Mouse (Mus musculus): ENCODE results near the gene Slc8a2. TPM values are rescaled to one million over a fixed set of nuclear protein-coding genes. Genes with fewer than 3 reads are reported as not detected.
A peak's percentile ranks its signal among the peaks of the same experiment; 100 is the strongest.

Slc8a2 gene
- polyA plus RNA-seq, 1 experiment from 2014 or later: 0.36 TPM

DNA sequence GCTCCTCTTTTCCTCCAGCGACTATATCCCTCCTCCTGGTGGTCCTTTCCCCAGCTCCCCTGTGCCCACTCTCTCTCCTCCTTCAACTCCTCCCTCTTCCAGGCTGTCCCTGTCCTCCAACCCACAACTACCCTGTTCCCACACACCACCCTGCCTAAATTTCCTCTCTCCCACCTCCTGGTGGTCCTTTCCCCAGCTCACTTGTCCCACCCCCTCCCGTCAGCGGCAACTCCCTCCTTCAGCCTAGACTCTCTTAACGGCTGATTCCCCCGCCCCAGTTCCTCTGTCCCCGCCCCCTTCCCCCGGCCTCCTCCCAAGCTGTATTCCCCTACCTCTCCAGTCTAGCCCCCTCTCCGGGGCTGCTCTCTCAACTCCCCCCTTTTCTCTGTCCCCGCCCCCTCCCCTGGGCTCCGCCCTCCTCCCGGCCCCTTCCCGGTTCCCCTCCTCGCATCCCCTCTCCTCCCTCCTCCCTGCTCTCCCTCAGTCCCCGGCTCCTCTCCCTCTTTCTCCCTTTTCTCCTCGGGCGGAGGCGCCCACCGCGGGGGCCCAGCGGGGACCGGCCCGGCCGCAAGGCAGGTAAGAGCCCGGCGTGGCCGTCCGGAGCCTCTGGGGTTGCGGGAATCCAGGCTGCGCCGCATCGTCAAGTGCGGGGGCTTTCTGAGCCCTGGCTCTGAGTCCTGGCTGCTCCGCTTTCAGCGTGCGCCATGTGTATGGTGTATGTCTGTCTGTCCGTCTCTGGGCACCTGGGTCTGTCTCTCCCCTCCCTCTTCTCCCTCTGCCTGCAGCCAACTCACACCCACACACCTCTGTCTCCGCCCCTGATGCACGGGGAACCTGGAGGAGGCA lies 443 bp downstream of the Slc8a2 start:
- DNase-seq (ENCODE audit: low spot score) (peak; percentile 95), ATAC-seq (replicated peaks; ENCODE audit: low FRiP score) (peak; percentile 78)
- no peaks in the 10 kb centered on the region for H3K27me3 ChIP-seq (ENCODE audit: control insufficient read depth, insufficient read depth, low read length)
- peak overlapping the region; percentile 62 for H3K4me3 ChIP-seq (ENCODE audit: low read depth, low read length)
- H3K4me2 ChIP-seq (ENCODE audit: low read depth, low read length, severe bottlenecking): peak overlapping the region; percentile 95
- H3K4me1 ChIP-seq (replicated peaks; ENCODE audit: control insufficient read depth, insufficient read depth, low read length): peaks cover 28% of the 10 kb centered on the region
- no peaks in the 10 kb centered on the region for H3K9me3 ChIP-seq (ENCODE audit: control insufficient read depth, low read length)
- H3K9ac ChIP-seq (ENCODE audit: low read length): peak overlapping the region; percentile 78
- under 1% methylated on average over 37 of the region's 38 CpGs for WGBS
- H3K36me3 ChIP-seq (ENCODE audit: control insufficient read depth, insufficient read depth, low read length): no peaks in the 10 kb centered on the region
- H3K27ac ChIP-seq (ENCODE audit: low read depth, low read length): peak overlapping the region; percentile 76

DNA sequence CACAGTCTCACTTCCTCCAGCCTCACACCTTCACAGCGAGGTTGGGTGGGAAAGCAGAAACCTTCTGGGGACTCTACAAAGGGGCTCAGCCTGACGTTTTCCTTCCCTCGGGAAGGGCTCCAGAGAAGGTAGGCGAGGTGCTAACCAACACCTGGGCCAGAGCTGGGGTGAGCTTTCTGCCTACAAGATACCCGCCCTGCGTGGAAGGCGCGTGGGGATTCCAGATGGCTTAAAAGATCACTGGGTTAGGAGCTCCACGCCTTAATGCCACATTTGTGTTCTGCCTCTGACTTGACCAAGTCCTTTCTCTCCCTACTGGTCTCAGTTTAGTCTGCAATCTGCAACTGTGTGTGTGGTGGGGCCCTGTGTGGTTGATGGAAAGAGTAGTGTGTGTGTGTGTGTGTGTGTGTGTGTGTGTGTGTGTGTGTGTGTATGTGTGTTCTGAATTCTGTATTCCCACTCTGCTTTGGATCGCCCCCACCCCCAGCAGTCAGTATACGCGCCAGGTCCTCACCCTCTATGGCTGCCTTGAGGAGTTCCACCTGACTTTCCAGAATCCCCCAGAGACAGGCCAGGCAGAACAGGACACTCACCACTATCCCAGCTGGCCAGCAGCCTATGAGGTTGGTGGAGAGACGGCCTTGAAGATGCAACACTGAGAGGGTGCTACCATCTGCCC lies 1.5 kb downstream of the Slc8a2 start:
- DNase-seq (ENCODE audit: low spot score) (no peak), ATAC-seq (replicated peaks; ENCODE audit: low FRiP score) (no peak)
- Histone ChIP-seq H3K4me3 (ENCODE audit: low read depth, low read length) (peak overlapping the region; percentile 62), H3K4me1 (replicated peaks; ENCODE audit: control insufficient read depth, insufficient read depth, low read length) (peaks cover 28% of the 10 kb centered on the region), H3K9ac (ENCODE audit: low read length) (peak overlapping the region; percentile 27; the same call in 1 of the 2 replicates), H3K27me3 (ENCODE audit: control insufficient read depth, insufficient read depth, low read length) (no peaks in the 10 kb centered on the region), H3K9me3 (ENCODE audit: control insufficient read depth, low read length) (no peaks in the 10 kb centered on the region), H3K27ac (ENCODE audit: low read depth, low read length) (no peak overlapping the region), H3K4me2 (ENCODE audit: low read depth, low read length, severe bottlenecking) (peak overlapping the region; percentile 95), H3K36me3 (ENCODE audit: control insufficient read depth, insufficient read depth, low read length) (no peaks in the 10 kb centered on the region)
- WGBS: 48% methylated on average over 13 of the region's 13 CpGs

DNA sequence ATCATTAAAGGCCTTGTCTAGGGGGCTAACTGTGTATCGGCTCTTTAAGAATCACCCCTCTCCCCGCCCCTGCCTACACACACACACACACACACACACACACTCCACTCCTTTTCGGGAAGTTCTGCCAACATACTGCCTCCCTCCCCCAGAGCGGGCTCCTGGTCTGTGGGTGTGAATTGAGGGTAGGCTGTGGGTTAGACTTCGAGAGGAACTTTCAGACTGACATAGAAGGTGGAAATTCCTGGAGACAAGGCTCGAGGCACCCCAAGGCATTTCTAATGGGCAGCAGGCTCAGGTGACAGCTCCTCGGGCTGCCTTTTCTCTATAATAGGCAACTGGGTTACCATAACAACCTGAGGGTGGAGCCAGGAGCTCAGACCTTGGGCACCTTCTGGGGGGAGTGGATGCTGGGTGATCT lies 2.5 kb downstream of the Slc8a2 start:
- Histone ChIP-seq H3K9me3 (ENCODE audit: control insufficient read depth, low read length) (no peaks in the 10 kb centered on the region), H3K4me2 (ENCODE audit: low read depth, low read length, severe bottlenecking) (peak overlapping the region; percentile 26; the same call in 1 of the 2 replicates), H3K4me3 (ENCODE audit: low read depth, low read length) (peak overlapping the region; percentile 5; the same call in 1 of the 2 replicates), H3K9ac (ENCODE audit: low read length) (no peak overlapping the region), H3K27ac (ENCODE audit: low read depth, low read length) (no peak overlapping the region), H3K4me1 (replicated peaks; ENCODE audit: control insufficient read depth, insufficient read depth, low read length) (peaks cover 28% of the 10 kb centered on the region), H3K36me3 (ENCODE audit: control insufficient read depth, insufficient read depth, low read length) (no peaks in the 10 kb centered on the region), H3K27me3 (ENCODE audit: control insufficient read depth, insufficient read depth, low read length) (no peaks in the 10 kb centered on the region)
- DNase-seq (ENCODE audit: low spot score) (peak; percentile 69), ATAC-seq (replicated peaks; ENCODE audit: low FRiP score) (0 out of 2 replicates have a peak, but pooled peaks have one; percentile 2)
- 9% methylated on average over 7 of the region's 7 CpGs for WGBS

DNA sequence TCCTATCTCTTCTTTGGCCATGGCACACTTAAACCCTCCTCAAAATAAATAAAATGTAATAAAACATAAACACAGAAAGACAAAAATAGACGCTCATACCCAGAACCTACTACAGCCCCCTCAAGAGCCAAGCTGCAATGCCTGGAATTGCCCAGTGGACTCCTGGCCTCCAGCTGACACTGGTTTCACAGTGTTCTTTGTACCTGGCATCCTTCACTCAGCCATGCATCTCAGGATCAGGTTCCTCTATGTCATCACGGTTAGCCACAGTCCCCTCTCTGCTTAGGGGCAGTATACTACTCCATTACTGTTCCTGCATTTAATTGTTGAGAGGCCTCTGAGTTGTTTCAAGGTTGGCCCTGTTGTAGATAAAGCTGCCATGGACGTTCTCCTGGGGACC lies 3.3 kb downstream of the Slc8a2 start:
- Histone ChIP-seq H3K4me1 (replicated peaks; ENCODE audit: control insufficient read depth, insufficient read depth, low read length) (peaks cover 28% of the 10 kb centered on the region), H3K9ac (ENCODE audit: low read length) (peak overlapping the region; percentile 13; the same call in 1 of the 2 replicates), H3K27me3 (ENCODE audit: control insufficient read depth, insufficient read depth, low read length) (no peaks in the 10 kb centered on the region), H3K4me2 (ENCODE audit: low read depth, low read length, severe bottlenecking) (no peak overlapping the region), H3K27ac (ENCODE audit: low read depth, low read length) (no peak overlapping the region), H3K36me3 (ENCODE audit: control insufficient read depth, insufficient read depth, low read length) (no peaks in the 10 kb centered on the region), H3K4me3 (ENCODE audit: low read depth, low read length) (no peak overlapping the region), H3K9me3 (ENCODE audit: control insufficient read depth, low read length) (no peaks in the 10 kb centered on the region)
- 74% methylated on average over 3 of the region's 3 CpGs for WGBS
- no peak for ATAC-seq (replicated peaks; ENCODE audit: low FRiP score)
- no peak for DNase-seq (ENCODE audit: low spot score)

DNA sequence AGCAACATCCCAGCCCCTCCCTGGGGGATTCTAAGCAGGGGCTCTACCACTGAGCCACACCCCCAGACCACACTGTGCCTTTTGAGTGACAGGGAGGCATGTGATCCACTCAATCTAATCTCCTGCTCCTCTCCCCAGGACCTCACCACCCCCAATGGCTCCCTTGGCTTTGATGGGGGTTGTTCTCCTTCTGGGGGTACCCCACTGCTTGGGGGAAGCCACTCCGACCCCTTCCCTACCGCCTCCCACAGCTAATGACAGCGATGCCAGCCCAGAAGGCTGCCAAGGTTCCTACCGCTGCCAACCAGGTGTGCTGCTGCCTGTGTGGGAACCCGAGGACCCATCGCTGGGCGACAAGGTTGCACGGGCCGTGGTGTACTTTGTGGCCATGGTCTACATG lies 4.1 kb downstream of the Slc8a2 start:
- H3K27me3 ChIP-seq (ENCODE audit: control insufficient read depth, insufficient read depth, low read length): no peaks in the 10 kb centered on the region
- H3K4me3 ChIP-seq (ENCODE audit: low read depth, low read length): no peak overlapping the region
- H3K4me1 ChIP-seq (replicated peaks; ENCODE audit: control insufficient read depth, insufficient read depth, low read length): peaks cover 28% of the 10 kb centered on the region
- no peaks in the 10 kb centered on the region for H3K9me3 ChIP-seq (ENCODE audit: control insufficient read depth, low read length)
- no peak overlapping the region for H3K9ac ChIP-seq (ENCODE audit: low read length)
- ATAC-seq (replicated peaks; ENCODE audit: low FRiP score) (no peak), DNase-seq (ENCODE audit: low spot score) (no peak)
- 92% methylated on average over 9 of the region's 9 CpGs for WGBS
- H3K4me2 ChIP-seq (ENCODE audit: low read depth, low read length, severe bottlenecking): no peak overlapping the region
- H3K27ac ChIP-seq (ENCODE audit: low read depth, low read length): no peak overlapping the region
- H3K36me3 ChIP-seq (ENCODE audit: control insufficient read depth, insufficient read depth, low read length): no peaks in the 10 kb centered on the region

DNA sequence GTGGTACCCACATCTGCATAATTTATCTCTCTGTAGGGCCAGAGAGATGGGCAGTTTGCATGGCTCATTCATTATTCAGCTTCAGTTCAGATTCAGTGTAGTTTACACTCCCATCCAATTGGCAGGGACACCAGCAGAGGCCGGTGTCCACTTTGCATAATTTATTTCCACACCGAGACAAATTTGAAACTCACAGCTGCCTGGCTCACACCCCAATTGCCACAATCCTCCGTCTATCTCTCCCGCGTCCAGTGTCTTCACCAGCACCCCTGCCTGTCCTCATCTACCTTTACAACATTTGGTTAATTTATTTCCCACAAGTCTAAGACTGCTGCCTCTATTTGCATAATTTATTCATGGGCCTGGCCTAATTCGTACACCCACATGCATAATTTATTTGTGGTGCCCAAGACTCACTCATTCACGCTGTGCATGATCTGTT lies 5.3 kb downstream of the Slc8a2 start:
- ATAC-seq (replicated peaks; ENCODE audit: low FRiP score) (peak; percentile 40), DNase-seq (ENCODE audit: low spot score) (no peak)
- H3K27me3 ChIP-seq (ENCODE audit: control insufficient read depth, insufficient read depth, low read length): no peaks in the 10 kb centered on the region
- WGBS: 57% methylated on average over 7 of the region's 7 CpGs
- H3K4me2 ChIP-seq (ENCODE audit: low read depth, low read length, severe bottlenecking): 0 out of 2 replicates have a peak overlapping the region, but pooled peaks have one; percentile 11
- H3K4me3 ChIP-seq (ENCODE audit: low read depth, low read length): no peak overlapping the region
- H3K9ac ChIP-seq (ENCODE audit: low read length): no peak overlapping the region
- H3K4me1 ChIP-seq (replicated peaks; ENCODE audit: control insufficient read depth, insufficient read depth, low read length): peaks cover 26% of the 10 kb centered on the region
- H3K9me3 ChIP-seq (ENCODE audit: control insufficient read depth, low read length): no peaks in the 10 kb centered on the region
- 0 out of 2 replicates have a peak overlapping the region, but pooled peaks have one; percentile 37 for H3K27ac ChIP-seq (ENCODE audit: low read depth, low read length)
- H3K36me3 ChIP-seq (ENCODE audit: control insufficient read depth, insufficient read depth, low read length): no peaks in the 10 kb centered on the region

DNA sequence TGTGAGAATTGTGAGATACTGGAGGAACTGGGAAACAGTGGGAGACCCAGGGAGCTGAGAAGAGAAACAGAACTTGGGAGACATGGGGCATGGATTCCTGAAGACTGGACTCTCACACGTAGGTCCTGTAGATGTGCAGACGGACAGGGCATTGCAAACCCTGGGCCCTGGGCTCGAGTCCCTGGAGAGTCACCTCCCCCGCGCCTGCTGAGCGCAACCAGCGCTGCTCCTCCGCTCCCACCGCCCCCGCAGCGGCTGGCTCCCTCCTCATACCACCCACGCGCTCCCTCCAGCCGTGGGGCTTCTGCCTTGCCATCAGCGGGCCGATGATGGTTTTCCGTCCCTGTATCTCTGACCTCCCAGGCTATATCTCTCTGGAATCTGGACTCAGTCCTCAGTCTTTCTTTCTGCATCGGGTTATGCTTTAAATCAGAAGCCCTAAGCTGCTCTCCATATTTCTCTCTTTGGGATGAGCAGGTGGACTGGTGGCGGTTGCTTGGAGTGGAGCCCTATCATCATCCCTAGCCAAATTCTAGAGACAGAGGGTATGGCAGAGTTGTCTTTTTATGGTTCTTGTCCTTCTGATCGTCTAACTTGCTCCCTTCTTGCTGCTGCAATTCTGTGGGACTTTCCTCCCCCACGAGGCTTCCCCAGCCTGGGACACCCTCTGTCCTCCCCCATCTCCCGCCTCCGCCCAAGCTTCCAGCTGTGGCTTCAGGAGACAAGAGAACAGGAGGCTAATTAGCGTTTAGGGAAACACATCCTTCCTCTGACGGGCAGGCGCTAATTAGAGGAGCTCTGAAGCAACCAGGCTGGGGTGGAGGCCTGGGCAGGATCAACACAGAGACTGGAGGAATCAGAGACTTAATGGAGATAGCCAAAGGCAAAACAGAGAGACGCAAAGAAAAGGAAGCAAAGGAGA lies 17.1 kb downstream of the Slc8a2 start:
- Histone ChIP-seq H3K27me3 (ENCODE audit: control insufficient read depth, insufficient read depth, low read length) (0 out of 2 replicates have a peak, but pooled peaks cover 2% of the 10 kb centered on the region), H3K36me3 (ENCODE audit: control insufficient read depth, insufficient read depth, low read length) (no peaks in the 10 kb centered on the region), H3K4me1 (replicated peaks; ENCODE audit: control insufficient read depth, insufficient read depth, low read length) (peaks cover 1% of the 10 kb centered on the region; the same call in 1 of the 2 replicates), H3K4me2 (ENCODE audit: low read depth, low read length, severe bottlenecking) (no peak overlapping the region), H3K9me3 (ENCODE audit: control insufficient read depth, low read length) (no peaks in the 10 kb centered on the region), H3K4me3 (ENCODE audit: low read depth, low read length) (no peak overlapping the region), H3K27ac (ENCODE audit: low read depth, low read length) (no peak overlapping the region), H3K9ac (ENCODE audit: low read length) (no peak overlapping the region)
- 29% methylated on average over 25 of the region's 27 CpGs for WGBS
- DNase-seq (ENCODE audit: low spot score) (peak; percentile 74), ATAC-seq (replicated peaks; ENCODE audit: low FRiP score) (peak; percentile 71)

DNA sequence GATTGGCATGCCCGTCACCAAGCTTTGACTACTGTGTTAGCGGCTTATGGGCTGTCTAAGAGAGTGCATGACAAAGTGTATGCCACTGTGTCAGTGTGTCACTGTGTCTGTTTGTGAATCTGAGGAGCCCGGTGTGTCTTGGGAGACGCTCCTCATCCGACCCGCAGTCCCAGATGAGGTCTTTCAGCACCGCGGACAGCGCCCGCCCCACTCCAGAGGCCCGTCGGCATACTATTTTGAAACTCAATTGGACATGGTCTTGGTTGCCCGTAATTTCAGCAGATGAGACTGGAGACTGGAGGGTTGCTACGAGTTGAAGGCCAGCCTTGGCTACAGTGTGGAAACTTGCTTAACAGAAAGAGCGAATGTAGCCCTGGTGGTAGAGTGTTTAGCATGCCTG lies 18.0 kb downstream of the Slc8a2 start:
- ATAC-seq (replicated peaks; ENCODE audit: low FRiP score): no peak; the same call in 1 of the 2 replicates
- Histone ChIP-seq H3K36me3 (ENCODE audit: control insufficient read depth, insufficient read depth, low read length) (no peaks in the 10 kb centered on the region), H3K4me2 (ENCODE audit: low read depth, low read length, severe bottlenecking) (0 out of 2 replicates have a peak overlapping the region, but pooled peaks have one; percentile 11), H3K4me1 (replicated peaks; ENCODE audit: control insufficient read depth, insufficient read depth, low read length) (peaks cover 1% of the 10 kb centered on the region; the same call in 1 of the 2 replicates), H3K4me3 (ENCODE audit: low read depth, low read length) (no peak overlapping the region), H3K27ac (ENCODE audit: low read depth, low read length) (no peak overlapping the region), H3K9ac (ENCODE audit: low read length) (no peak overlapping the region), H3K27me3 (ENCODE audit: control insufficient read depth, insufficient read depth, low read length) (0 out of 2 replicates have a peak, but pooled peaks cover 2% of the 10 kb centered on the region), H3K9me3 (ENCODE audit: control insufficient read depth, low read length) (no peaks in the 10 kb centered on the region)
- 11% methylated on average over 15 of the region's 15 CpGs for WGBS
- peak; percentile 86 for DNase-seq (ENCODE audit: low spot score)
